Mouse (Mus musculus) stomach, postnatal 0 days (tissue): ENCODE data around the gene Dot1l.

ENCODE experiments used
- CTCF ChIP-seq: IDR thresholded peaks from 2 replicates; pipeline ENCODE4 v1.5.1; 2016; ENCODE audit warnings: antibody characterized with exemption, low read depth, mild to moderate bottlenecking, moderate library complexity
- EP300 ChIP-seq: optimal IDR thresholded peaks from 2 replicates; pipeline ENCODE3; 2016; ENCODE audit warnings: antibody characterized with exemption

- TF ChIP-seq CTCF (no peak), EP300 (no peak)
Measured at GRCm38 (mm10) chr10:80758651-80759050, 3.6 kb downstream of the Dot1l start.
